Mouse (Mus musculus): Measurements from ENCODE around the gene Nmnat2.

The Nmnat2 gene

DNA sequence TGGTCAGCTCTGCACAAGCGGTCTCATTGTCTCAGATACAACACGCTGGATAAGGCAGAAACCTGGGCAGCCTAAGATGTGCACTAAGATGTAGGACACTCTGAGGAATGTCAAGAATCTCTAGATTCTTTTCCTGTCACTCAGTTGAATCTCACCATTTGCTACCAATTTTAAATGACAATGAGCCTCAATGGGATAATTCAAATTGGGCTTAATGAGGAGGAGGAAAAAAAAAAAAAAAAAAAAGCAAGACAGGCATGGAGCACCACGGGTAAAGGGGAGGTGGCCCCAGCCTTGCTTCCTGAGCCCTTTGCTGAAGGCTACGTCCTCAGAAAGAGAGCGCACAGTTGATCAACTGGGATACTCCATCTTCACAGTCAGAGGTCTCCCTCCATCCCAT, 138.4 kb downstream of the Nmnat2 start:
- no peak for DNase-seq (ENCODE audit: low spot score in 2 of 2)

DNA sequence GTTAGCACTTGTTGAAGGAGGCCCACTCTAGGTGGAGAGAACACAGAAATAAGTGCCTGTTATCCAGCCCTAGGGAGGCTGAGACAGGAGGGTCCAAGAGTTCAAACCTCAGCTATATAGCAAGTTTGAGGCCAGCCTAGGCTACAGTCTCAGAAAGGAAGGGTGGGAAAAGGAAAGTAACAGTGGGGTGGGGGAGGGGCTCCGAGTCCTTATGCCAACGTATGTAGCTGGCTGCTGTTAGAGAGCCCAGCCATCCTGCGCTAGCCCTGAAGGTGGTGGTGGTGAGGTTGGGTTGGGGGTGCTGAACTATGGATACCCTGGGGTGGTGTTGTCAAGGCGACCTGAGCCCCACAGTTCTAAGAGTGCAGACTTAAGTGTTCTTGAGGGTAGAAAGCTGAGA, 138.8 kb downstream of the Nmnat2 start:
- no peak for DNase-seq (ENCODE audit: low spot score in 2 of 2)

DNA sequence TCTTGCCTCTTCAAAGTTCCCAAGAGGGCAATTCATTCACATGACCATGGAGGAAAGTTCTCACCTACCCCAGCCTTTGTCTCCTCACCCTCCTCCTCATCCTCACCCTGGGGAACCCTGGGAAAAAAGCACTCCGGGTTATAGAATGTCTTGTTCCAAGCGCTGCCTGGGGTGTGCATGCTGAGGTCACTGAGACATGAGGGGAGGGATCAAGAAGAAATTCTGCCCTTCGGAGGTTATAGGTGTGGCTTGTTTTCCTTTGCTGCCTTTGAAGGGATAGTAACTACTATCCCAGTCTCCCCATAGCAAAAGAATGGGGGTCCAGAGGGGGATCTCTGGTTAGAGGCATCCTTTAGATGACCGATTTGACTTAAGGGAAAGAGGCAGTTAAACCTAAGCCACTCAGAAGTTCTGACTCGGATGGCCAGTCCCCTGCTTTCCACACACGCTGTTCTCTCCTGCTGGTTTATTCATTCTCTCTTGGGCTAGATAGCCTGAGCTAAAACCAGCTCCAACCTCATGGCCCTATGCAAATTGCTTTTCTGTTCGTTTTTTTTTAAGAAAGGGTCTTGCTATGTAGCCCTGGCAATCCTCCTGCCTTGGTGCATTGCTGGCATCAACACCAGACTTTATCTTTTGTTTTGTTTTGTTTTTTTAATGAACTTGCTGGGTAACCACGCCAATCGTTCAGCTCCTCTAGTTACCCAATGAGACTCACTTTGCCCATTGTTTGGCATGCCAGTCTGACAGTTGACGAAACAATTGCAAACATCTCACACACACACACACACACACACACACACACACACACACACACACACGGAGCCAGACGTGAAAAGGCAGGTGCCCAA, 139.7 kb downstream of the Nmnat2 start:
- DNase-seq (ENCODE audit: low spot score in 2 of 2): no peak

DNA sequence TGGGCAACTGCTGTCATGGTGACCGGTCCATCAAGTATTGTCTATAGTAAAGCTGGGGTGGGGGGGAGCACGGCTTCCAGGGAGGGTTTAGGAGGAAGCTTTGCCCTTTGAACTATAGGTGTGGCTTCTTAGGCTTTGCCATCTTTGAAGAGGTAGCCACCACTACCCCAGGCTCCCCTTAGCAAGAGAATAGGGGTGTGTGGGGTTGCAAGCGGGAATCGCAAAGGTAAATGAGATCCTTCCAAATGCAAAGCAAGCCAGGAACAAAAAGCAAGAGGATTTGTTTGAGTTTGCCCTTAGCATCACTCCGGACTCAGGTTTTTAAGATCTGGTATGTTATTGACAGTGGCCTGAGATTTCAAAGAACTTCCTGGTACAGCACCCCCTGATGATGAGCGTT, 140.5 kb downstream of the Nmnat2 start:
- DNase-seq (ENCODE audit: low spot score in 2 of 2): no peak

DNA sequence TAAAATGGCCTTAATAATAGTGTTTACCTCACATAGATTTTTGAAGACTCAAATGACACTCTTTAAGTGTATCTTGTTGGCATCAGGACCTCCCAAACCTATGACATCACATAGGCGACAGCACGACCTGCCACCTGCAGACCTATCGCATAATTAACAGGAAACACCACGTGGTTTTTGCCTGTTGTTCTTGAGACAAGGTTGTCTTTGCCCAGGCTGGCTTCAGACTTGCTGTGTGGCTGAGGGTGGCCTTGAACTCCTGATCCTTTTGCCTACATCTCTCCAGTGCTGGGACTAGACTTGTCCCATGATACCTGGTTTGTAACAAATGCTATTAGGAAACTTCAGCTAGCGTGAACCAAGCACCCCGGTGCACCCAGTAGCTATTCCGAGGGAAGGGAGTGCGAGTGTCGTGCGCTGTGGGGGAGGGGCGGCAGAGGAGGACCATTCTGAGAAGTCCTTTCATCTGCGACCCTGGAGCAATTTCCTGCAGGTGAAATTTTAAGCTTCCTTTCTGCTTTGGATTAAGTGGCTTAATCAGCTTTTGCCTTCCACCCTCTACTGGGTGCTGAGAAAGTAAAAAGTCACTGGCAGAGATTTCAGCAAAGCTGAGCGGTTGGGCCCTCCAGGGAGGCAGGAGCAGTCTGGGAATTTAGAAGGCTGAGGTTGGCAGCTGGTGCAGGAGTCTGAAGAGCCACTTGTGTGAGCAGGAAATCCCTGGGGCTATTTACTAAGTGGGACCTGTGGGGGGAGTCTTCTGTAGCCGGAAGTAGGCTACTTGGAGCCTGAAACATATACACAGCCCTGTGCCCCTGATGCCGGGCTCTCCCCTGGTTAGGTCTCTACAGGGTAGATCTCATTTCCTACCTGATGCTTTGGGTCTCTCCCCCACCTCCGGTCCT, 141.3 kb downstream of the Nmnat2 start:
- DNase-seq (ENCODE audit: low spot score in 2 of 2): no peak

DNA sequence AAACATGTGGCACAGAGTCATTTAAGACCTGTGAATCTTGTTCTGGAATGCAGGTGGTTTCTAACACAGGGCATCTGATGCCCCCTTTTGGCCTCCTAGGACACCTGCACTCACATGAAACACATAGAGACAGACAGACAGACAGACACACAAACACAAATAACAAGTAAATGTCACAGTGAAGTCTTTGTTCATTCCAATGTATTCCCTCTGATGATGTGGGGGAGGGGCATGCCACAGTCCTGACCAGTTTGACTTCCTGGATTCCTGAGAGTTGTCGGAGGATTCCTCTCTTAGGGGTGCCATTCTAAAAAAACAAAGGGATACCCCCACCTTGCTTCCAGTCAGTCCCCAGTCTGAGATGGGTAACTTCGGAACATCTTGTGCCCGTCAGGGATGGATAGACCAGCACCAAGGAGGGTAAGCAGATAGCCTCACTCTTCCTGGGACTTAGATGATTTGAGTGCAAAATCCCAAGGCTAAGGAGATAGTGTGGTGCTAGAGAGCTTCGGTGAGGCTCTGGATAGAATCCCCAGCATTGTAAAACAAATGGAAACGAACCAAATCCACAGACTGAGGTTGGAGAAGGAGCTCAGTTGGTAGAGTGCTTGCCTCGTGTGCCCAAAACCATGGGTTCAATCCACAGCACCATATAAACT, 142.4 kb downstream of the Nmnat2 start:
- no peak for DNase-seq (ENCODE audit: low spot score in 2 of 2)

DNA sequence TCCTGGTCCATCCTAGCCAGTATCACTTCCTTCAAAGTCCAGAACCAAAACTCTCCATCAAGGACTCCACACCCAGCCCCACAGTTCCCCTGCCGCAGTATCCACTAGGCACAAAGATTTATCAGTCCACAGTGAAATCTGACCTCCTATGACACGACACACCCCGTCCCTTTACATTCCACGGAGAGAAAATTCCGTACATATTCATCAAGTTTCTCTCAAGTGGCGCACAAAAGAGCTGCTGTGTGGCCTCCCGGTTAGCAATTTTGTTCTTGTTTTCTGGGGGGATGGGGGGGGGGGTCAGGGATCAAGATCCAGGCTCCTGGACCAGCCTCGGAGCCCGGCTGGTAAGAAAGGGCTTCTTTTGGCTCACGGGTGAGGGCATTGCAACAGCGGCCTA, 143.8 kb downstream of the Nmnat2 start:
- no peak for DNase-seq (ENCODE audit: low spot score in 2 of 2)

DNA sequence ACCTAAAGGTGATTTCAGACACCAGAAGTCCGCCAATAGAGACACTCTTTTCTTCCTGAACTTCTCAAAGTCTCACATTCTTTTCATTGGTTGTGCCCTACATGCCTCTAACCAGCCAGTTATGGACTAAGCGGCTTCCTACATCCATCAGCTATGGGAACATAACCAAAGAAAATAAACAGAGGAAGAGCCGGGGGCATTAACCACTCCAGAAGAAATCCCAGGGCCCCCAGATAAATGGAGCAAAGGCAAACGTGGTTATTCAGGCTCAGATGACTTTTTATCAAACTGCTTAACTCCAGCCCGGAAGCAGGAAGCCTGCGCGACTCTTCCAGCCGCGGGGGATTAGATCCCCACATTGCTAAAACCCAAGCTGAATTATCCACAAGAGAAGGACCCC, 146.1 kb downstream of the Nmnat2 start:
- no peak for DNase-seq (ENCODE audit: low spot score in 2 of 2)

DNA sequence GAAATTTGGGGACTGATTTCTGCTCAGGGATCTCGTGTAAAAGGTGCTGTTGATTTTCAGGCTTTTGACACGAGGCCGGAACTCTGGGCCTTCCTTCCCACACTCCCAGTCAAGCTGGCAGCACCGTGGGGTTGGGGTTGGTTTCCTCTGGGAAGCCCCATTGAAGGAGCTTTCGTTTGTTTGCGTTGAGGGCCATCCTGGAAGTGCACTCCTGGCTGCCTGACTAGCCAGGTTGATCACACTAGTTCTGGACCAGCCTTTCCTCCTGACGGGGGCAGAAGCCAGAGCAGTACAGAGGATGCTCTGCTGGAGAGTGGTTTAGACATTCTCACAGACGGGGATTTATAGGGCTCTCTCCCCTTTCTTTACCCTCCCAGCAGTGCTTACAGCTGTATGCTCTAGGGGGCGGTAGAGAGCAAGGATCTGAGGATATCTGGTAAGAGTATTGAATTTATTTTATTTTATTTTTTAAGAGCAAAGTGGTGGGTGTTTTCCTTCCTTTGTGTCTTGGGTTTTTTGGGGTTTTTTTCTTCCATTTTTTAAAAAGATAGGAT, 146.6 kb downstream of the Nmnat2 start:
- peak; percentile 39 to 83 for DNase-seq (ENCODE audit: low spot score in 2 of 2)

DNA sequence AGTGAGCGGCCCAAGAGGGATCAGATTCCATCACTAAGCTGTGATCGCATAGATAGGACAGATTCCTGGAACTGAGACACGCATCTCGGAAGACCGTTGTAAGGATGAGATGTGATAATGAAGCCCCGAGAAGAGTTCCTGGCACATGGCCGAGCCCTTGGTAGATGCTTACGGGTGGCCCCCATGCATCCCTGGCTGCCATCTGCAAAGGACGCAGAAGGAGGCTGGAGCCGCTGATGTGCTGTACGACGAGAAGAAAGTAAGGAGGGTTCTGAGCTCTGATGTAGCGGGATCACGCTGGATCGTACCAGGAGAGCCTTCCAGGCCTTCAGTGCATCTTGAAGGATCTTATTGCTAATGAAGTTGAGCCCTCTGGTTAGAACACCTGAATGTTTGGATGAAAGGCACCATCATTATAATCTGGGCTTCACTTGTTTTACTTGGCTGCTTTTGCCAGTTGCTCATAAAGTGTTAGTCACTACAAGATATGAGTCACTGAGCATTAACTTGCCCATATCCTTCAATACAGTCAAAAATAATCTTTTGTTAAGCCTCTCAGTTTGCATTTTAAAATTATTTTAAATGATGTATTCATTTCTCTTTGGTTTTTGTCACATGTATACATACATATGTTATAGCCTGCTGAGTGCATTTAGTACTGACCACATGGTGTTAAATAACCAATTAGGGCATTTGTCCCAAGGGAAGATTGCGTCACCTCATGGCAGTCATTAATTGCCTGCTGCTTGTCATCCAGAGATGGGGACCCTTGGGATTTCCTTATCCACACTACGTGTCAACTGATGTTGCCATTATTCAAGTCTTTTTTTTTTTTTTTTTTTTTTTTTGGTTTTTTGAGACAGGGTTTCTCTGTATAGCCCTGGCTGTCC, 147.7 kb downstream of the Nmnat2 start:
- no peak for DNase-seq (ENCODE audit: low spot score in 2 of 2)

DNA sequence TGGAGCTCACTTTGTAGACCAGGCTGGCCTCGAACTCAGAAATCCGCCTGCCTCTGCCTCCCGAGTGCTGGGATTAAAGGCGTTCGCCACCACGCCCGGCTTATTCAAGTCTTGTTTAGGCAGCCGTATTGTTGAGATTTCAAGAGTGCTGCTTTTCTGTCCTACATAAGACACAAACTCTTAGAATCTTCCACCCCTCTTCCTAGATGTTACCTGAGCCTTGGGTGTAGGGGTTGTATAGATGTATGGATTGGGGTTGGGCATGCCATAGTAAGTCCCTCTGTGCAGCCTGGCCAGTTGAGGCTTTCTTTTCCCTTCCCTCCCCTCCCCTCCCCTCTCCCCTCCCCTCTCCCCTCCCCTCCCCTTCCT, 148.4 kb downstream of the Nmnat2 start:
- DNase-seq (ENCODE audit: low spot score in 2 of 2): no peak

DNA sequence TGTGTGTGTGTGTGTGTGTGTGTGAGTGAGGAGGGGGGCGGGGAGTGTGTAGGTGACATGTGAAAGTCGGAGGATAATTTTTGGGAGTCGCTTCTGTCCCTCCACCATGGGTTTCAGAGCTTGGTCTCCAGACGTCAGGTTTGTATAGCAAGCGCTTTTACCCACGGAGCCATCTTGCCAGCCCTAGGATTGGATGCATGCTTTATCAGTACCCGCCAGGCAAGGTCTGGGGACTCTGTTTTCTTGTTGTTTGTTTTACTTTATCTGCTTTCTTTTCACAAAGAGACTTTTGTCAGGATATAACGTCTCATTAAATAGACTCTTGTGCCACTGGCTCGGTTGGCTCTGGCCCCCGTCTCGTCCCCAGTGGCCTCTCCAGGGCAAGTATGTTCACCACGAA, 150.0 kb downstream of the Nmnat2 start:
- DNase-seq (ENCODE audit: low spot score in 2 of 2): no peak

DNA sequence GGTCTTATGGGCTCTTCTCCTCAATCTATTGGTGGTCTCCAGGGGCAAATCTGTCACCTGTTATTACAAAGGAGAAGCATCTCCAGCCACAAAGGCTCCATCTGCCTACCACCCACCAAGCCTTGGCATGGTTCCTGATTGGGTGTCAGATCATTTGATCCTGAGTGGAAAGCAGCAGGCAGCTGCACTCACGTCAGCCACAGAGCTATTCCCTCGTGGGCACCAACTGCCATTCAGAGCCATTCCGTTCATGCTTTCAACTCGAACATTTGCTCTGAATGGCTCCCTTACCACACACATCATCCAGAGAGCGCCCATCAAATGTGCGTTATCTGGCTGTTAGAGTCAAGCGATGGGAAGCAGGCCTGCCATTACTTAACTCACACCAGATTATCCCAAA, 153.1 kb downstream of the Nmnat2 start:
- DNase-seq (ENCODE audit: low spot score in 2 of 2): no peak

DNA sequence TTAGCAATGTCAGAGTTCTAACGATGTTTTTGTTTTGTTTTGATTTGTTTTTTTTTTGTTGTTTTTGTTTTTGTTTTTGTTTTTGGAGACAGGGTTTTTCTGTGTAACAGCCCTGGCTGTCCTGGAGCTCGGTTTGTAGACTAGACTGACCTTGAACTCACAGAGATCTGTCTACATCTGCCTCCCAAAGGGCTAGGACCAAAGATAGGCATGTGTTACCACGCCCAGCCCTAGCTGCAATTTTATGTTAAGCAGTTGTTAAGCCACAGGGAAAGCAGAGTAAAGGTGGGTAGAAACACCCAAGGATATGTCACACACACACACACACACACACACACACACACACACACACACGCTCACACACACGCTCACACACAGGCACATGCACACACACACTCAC, 154.6 kb downstream of the Nmnat2 start:
- no peak for DNase-seq (ENCODE audit: low spot score in 2 of 2)

DNA sequence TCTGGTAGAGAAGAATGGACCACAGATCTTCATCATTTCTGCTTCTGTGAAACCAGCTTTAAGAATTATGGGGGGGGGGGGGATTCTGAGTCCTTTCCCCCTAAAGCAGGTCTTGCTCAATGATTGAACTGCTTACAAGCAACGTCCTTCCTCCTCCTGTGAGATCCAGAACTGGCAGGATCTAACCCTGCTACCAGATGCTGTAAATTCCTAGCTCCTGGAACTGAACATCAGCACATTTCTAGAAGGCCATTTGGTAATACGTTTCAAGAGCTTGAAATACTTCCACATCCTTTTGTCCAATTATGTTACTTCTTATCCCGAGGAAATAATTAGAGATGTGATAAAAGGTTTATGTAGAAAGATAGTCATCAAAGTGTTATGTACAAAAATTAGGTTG, 155.0 kb downstream of the Nmnat2 start:
- no peak for DNase-seq (ENCODE audit: low spot score in 2 of 2)

DNA sequence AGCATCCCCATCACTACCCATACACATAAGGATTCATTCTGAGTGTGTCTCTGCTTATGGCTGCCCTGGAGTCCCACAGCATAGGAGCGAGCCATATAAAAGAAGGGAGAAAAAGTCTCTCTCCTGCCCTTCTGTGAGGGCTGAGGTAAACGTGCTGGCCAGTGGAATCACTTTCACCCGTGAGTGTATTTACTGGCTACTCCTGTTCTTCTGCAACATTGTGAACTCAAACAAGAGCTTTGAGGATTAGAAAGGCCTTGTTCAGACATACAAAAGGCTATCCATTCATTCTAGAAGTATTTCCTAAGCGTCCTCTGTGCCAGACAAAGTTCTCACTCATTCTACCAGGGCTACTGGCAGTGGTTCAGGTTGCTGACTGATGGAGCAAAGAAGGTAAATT, 156.8 kb downstream of the Nmnat2 start:
- no peak for DNase-seq (ENCODE audit: low spot score in 2 of 2)

DNA sequence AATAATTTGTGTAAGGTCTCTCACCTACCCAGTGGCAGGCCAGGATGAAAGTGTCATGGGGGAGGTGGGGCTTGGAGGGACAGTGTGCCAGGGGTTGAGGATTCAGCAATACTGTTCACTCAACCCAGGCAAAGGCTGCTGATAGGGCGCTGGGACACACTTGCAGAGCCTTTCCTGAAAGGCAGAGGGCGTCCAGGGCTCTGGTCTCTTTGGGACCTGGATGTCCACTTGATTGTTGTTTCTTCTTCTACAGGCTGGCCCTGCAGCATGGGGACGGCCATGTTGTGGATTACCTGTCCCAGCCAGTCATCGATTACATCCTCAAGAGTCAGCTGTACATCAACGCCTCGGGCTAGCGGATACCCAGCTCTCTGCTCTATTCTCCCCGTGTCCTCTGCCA, 160.5 kb downstream of the Nmnat2 start:
- DNase-seq (ENCODE audit: low spot score in 2 of 2): no peak

DNA sequence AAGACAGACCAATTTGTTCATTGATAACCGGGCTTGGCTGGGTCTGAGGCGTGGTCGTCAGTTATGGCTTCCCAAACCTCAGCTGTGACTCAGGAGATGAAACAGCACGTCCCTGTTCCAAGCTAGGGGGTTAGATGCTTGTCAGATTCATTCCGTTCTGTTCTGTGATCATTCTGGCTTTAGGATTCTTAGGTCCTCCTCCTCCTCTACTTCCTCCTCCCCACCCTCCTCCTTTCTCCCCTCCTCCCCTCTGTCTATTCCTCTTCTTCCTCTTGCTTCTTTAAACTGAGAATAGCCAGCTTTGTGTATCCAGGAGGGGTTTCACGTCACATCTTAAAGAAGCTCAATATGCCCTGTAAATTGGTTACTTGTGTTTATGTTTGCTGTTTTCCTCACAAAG, 165.8 kb downstream of the Nmnat2 start:
- DNase-seq (ENCODE audit: low spot score in 2 of 2): no peak

DNA sequence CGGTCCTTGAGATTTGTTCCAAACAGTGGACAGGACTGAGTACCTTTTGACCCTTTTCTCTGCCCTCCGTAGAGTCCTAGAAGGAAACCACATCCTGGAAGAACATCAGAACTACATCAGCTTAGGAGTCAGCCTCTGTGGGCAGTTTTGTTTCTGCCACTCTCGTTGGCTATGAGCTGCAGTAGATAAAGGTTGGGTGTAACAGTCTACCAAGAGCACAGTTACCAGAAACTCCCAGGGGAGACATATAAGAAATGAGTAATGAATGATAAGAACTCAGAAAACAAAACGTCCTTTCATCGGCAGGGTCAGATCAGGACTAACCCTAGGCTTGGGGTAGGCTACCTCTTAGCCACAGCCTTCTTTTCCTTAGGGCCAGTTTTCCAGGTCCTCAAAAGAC, 166.5 kb downstream of the Nmnat2 start:
- no peak for DNase-seq (ENCODE audit: low spot score in 2 of 2)

DNA sequence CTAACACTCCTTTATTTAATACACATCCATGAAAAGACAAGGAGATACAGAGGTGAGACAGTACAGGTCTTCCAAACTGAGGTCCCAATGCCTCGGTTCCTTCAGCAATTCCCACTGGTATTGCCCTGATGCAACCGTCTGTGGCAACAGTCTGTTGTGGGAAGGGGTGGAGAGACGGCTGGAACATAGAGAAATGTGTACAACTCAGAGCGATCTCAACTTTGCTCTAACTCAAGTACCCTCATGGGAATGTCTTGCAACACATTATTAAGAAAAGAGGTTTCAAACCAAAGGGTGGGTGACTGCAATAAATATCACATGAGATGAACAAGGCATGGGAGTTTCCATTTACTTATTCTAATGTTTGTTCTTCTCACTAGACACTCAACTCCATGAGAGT, 168.0 kb downstream of the Nmnat2 start:
- no peak for DNase-seq (ENCODE audit: low spot score in 2 of 2)

DNA sequence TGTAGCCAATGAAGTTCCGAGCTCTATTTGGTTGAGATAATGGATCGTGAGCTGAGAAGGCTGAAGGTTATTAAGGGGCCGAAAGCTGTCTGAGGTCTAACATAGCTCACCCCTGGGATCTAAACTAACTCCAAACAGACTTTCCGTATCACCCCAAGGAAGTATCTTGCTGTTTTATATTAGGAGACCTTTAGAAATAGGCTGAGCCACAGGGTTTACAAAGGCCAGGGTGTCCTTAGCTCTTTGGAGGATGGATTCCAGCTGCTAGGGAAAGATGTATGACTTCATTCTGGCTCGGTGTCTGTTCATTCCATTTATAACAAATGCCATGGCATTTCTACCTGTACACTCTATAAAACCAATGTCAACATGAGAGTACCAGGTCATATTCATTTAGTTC, 169.7 kb downstream of the Nmnat2 start:
- DNase-seq (ENCODE audit: low spot score in 2 of 2): no peak

Measured in thymus, postnatal 10 days (tissue).